Mouse (Mus musculus) bone marrow, adult 2 months (tissue): ENCODE data around the gene Egln2. TPM values are rescaled to one million over a fixed set of nuclear protein-coding genes. Genes with fewer than 3 reads are reported as not detected.

Experiments
- H3K27ac ChIP-seq: fragments of 200-500 bp; 2 replicates; pipeline ENCODE4 v1.5.1; 2012; ENCODE audit warnings: low read depth, mild to moderate bottlenecking, control low read depth, inconsistent platforms, low read length; ENCODE audit not compliant: control insufficient read depth, poor library complexity, insufficient read depth
- H3K4me1 ChIP-seq: fragments of 200-500 bp; 2 replicates; pipeline ENCODE4 v1.6.1; 2011; ENCODE audit warnings: low read length; ENCODE audit not compliant: control insufficient read depth, insufficient read depth
- H3K4me3 ChIP-seq: fragments of 200-500 bp; replicated peaks from 2 replicates; pipeline ENCODE3; 2011; ENCODE audit warnings: mild to moderate bottlenecking, low read depth, low read length, control low read depth; ENCODE audit not compliant: control insufficient read depth
- CTCF ChIP-seq: fragments of 200-500 bp; IDR thresholded peaks from 2 replicates; pipeline ENCODE4 v1.5.1; 2011; ENCODE audit warnings: low read length, control low read depth; ENCODE audit not compliant: control insufficient read depth, insufficient read depth
- POLR2A ChIP-seq: fragments of 200-500 bp; IDR thresholded peaks from 2 replicates; pipeline ENCODE4 v1.6.1; 2011; ENCODE audit warnings: low read depth, mild to moderate bottlenecking, control low read depth, low read length, borderline replicate concordance; ENCODE audit not compliant: control insufficient read depth
- WGBS: fragments of 180-500 bp; shearing (Covaris S2); methylation state at CpG from one replicate; pipeline ENCODE4 v1.1.7; 2018; 5-methylcytosine and 5-hydroxymethylcytosine counted together
- polyA plus RNA-seq: library from polyadenylated mRNA; stranded (reverse); fragments of >200 nt; gene quantifications from 2 replicates; pipeline ENCODE4 v1.2.4, GENCODE M21; 2011; ENCODE audit warnings: low replicate concordance; ENCODE audit not compliant: missing spikeins, insufficient read depth, insufficient read length

The Egln2 gene
- polyA plus RNA-seq, 1 experiment = 92.5 TPM

DNA sequence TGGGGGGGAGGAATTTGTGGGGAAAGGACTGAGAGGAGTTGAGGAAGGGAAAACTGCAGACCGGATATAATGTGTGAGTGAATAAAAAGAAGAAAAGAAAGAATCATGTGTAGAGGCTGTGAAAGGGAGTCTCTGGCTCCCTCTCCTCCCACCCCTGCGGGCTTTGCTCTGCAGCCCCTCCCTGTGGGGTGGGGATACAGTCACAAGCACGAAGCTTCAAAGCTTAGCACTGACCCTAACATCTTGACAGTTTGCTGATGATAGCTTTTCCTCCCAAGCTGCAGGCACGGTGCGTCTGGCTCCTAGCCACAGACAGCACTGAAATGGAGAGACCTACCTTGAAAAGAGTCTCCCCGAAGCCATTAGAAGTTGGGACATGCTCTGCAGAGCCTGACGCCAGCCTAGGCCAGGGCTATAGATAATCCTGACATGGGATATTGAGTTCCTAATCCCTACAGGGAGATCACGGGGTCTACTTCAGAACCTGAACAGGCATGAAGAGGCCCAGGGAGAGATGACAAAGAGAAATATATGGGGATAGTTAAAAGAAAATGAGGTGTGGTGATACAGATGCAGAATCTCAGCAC is 30.1 kb downstream of the Egln2 start:
- H3K4me1 ChIP-seq = no peaks in the 10 kb centered on the region
- no peak overlapping the region for H3K4me3 ChIP-seq
- 49% methylated on average over 8 of the region's 8 CpGs for WGBS
- no peak overlapping the region for H3K27ac ChIP-seq
- TF ChIP-seq POLR2A (no peak), CTCF (no peak)

DNA sequence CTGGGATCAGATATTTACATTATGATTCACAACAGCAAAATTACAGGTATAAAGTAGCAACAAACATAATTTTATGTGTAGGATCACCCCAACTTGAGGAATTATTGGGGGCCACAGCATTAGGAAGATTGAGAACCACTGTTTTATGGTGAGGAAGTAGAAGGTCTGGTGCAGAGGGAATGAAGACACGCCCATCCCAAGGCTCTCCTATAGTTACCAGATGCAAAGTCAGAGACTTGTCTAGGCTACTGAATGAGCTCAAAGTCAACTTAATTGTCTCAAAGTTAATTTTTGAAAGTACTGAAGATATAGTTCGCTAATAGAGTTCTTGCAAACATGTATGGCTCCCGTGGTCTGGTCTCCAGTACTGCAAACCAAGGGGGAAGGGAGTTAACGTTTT is 32.8 kb downstream of the Egln2 start:
- WGBS = 68% methylated on average over 4 of the region's 4 CpGs
- H3K4me1 ChIP-seq = no peaks in the 10 kb centered on the region
- no peak overlapping the region for H3K27ac ChIP-seq
- H3K4me3 ChIP-seq = no peak overlapping the region
- TF ChIP-seq POLR2A (no peak), CTCF (no peak)

DNA sequence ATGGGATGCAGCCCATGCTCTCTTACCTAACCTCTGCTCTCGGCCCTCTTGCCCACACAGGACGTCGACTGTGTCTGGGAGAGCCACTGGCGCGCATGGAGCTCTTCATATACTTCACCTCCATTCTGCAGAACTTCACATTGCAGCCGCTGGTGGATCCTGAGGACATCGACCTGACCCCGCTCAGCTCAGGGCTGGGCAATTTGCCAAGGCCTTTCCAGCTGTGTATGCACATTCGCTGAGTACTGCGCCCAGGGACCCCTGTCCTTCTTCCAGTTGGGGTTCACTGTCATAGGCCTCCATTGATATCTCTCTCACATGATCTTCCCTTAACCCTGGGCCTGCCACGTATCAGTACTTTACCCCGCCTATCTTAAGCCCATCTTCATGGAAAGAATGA is 33.4 kb downstream of the Egln2 start:
- no peak overlapping the region for H3K4me3 ChIP-seq
- no peak overlapping the region for H3K27ac ChIP-seq
- no peaks in the 10 kb centered on the region for H3K4me1 ChIP-seq
- 63% methylated on average over 12 of the region's 12 CpGs for WGBS
- TF ChIP-seq CTCF = no peak
- no peak for TF ChIP-seq POLR2A

DNA sequence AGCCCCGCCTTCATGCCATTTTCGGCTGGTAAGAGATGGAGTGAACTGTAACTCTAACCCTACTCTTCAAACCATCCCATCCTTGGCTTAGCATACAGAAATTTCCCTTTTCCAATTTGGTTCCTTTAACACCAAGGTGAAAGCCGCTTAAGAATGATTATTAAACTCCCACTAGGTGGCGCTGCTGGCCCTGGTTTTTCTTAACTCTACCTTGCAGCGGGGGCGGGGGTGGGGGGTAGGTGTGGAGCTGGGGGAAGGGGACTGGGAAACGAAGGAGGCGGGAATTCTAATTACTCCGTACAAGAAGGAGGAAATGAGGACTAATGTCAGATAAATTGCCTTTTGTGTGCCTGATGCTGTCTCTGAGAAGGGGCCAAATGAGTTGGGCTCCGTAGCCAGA is 34.0 kb downstream of the Egln2 start:
- 14% methylated on average over 10 of the region's 10 CpGs for WGBS
- TF ChIP-seq CTCF (no peak), POLR2A (no peak)
- Histone ChIP-seq H3K4me3 (no peak overlapping the region), H3K27ac (no peak overlapping the region), H3K4me1 (no peaks in the 10 kb centered on the region)

DNA sequence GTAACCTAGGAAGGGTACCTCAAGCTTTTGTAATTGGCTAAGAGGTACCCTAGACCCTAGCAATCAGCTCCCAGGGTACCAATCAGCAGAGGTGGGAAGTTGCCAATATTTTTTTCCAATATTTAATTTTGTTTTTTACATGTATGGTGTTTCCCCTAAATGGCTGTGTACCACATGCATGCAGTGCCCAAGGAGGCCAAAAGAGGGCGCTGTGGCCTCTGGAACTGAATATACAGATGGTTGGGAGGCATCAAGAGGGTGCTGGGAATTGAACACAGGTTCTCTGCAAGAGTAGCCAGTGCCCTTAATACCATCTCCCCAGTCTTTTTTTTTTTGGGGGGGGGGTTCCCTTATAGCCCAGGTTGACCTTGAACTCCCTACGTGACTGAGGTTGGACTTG is 35.2 kb downstream of the Egln2 start:
- Histone ChIP-seq H3K4me1 (no peaks in the 10 kb centered on the region), H3K27ac (no peak overlapping the region), H3K4me3 (no peak overlapping the region)
- 59% methylated on average over 2 of the region's 2 CpGs for WGBS
- no peak for TF ChIP-seq POLR2A
- peak; percentile 19; the same call in 1 of the 2 replicates for TF ChIP-seq CTCF

DNA sequence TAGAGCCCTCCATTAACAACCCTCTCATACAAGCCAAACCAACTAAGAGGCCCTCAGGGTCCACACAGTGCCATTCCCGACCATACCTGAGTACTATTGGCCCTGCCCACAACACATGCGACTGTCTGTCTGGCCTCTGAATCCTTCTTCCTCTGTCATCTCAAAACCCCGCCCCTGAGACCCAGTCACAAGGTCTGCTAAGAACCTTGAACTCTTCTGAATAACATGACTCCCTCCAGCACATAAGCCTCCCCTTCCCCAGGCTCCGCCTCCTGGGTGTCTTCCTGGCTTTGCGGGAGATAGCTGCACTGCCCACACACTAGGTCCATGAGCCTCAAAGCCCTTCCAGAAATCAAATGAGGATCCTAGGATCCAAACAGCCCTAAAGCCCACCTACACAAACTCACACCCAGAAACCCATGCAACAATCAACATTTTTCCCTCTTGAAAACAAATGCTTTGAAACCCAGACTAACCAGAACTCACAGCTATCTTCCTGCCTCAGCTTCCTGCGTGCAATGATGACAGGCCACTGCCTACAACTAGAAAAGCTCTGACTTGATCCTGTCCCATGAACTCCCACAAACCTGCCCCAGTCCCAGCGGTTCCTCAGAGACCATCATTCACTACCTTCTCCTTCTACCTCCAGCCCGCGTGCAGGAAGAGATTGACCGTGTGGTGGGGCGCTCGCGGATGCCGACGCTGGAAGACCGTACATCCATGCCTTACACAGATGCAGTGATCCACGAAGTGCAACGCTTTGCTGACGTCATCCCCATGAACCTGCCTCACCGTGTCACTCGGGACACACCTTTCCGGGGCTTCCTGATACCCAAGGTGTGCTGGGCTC is 35.9 kb downstream of the Egln2 start:
- Histone ChIP-seq H3K27ac (no peak overlapping the region), H3K4me3 (no peak overlapping the region), H3K4me1 (no peaks in the 10 kb centered on the region)
- WGBS = 82% methylated on average over 22 of the region's 22 CpGs
- TF ChIP-seq POLR2A = no peak
- TF ChIP-seq CTCF = no peak

DNA sequence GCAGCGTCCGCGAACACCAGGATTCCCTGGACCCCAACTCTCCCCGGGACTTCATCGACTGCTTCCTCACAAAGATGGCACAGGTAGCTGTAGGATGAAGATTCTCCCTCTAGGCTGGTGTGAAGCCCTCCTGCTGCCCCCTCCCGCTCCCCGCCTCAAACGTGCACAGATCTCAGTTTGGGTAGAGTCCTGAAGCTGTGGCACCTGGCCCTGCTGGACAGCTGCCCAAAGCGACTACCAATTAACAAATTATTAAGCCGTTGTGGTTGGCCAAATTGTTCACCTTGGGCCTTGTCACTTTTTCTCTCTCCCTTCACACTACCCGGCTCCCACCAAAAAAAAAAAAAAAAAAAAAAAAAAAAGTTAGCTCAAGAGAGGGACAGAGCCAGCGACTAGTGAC is 36.8 kb downstream of the Egln2 start:
- H3K4me1 ChIP-seq = no peaks in the 10 kb centered on the region
- H3K4me3 ChIP-seq = no peak overlapping the region
- TF ChIP-seq CTCF (no peak), POLR2A (no peak)
- H3K27ac ChIP-seq = no peak overlapping the region
- 77% methylated on average over 12 of the region's 12 CpGs for whole genome bisulfite sequencing

DNA sequence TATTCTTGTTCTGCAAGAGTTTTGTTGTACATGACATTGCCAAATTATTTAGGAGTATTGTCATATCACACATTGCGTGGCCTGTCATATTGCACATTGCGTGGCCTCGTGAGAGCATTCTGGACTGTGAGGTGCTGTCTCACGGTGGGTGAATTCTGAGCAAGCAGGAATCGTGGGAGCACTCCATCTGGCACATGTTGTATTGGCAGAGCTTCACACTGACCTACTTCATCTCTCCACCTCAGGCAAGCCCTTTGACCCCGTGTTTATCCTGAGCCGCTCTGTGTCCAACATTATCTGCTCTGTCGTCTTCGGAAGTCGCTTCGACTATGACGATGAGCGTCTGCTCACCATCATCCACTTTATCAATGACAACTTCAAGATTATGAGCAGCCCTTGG is 37.7 kb downstream of the Egln2 start:
- Histone ChIP-seq H3K4me3 (no peak overlapping the region), H3K4me1 (no peaks in the 10 kb centered on the region), H3K27ac (no peak overlapping the region)
- 87% methylated on average over 13 of the region's 13 CpGs for WGBS
- no peak for TF ChIP-seq CTCF
- no peak for TF ChIP-seq POLR2A
